Mouse (Mus musculus): Measurements from ENCODE around the gene Nae1. TPM values are rescaled to one million over a fixed set of nuclear protein-coding genes. Genes with fewer than 3 reads are reported as not detected.

The Nae1 gene
- polyA plus RNA-seq, 1 experiment from 2014 or later = 113 TPM

DNA sequence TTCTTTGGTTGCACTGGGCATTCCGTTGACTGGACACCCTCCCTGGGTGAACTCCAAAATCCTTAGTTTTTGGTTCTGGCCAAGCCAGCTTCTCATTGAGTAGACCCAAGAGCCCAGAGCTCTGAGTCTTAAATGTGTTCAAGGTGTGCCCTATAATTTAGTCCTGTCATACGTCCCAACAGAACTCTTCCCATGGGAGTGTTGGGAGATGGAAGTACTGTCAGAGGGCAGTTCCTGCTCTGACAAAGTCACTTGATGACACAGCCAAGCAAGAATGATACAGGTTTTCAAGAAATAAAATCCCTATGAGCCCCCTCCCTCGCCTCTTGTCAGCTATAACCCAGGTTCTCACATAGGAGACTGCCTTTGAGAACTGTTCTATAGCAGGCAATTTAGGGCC lies 24.3 kb downstream of the Nae1 start:
- ATAC-seq = peak; percentile 34; the same call in 1 of the 2 replicates
- H3K27me3 ChIP-seq = no peaks in the 10 kb centered on the region
- peaks cover 20% of the 10 kb centered on the region for H3K36me3 ChIP-seq (ENCODE audit: poor library complexity, severe bottlenecking)
- WGBS = 83% methylated on average over 3 of the region's 3 CpGs
- no peak overlapping the region for H3K9ac ChIP-seq
- H3K27ac ChIP-seq = no peak overlapping the region
- H3K9me3 ChIP-seq (replicated peaks) = no peaks in the 10 kb centered on the region
- no peak overlapping the region for H3K4me3 ChIP-seq
- H3K4me2 ChIP-seq = peak overlapping the region; percentile 96
- H3K4me1 ChIP-seq = peaks cover 12% of the 10 kb centered on the region

GRCm38 (mm10) chr8:104509061-104510006 lies 25.1 kb downstream of the Nae1 start, which contains the start of gene Terb1:
Gene Terb1 (minus strand): TSS chr8:104509910.
- H3K36me3 ChIP-seq (ENCODE audit: poor library complexity, severe bottlenecking) = peaks cover 13% of the 10 kb centered on the region
- H3K27me3 ChIP-seq = no peaks in the 10 kb centered on the region
- no peak within 1 kb of the TSS for H3K27ac ChIP-seq
- 1% methylated on average over 64 of the region's 64 CpGs for WGBS
- peak; percentile 81 for ATAC-seq
- peak within 1 kb of the TSS; percentile 76 for H3K9ac ChIP-seq
- H3K9me3 ChIP-seq (replicated peaks) = no peaks in the 10 kb centered on the region
- peaks cover 12% of the 10 kb centered on the region for H3K4me1 ChIP-seq
- peak within 1 kb of the TSS; percentile 50 for H3K4me3 ChIP-seq
- peak within 1 kb of the TSS; percentile 96 for H3K4me2 ChIP-seq

DNA sequence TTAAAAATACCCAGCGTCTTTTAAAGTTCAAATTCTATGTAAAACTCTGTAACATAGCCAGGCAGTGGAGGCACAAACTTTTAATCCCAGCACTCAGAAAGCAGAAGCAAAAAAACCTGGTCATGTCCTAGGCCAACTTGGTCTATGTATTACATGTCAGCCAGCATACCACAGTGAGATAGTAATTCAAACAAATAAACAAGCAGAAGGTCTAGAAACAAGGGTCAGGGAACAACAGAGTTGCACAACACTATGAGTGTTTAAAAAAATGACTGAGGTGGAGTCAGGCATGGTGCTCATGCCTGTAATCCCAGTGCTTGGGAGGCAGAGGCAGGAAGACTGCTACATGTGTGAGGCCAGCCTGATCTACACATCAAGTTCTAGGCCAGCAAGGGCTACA lies 55.3 kb downstream of the Nae1 start:
- Histone ChIP-seq H3K9me3 (replicated peaks) (no peaks in the 10 kb centered on the region), H3K4me2 (no peak overlapping the region), H3K27ac (no peak overlapping the region), H3K4me3 (no peak overlapping the region), H3K36me3 (ENCODE audit: poor library complexity, severe bottlenecking) (no peaks in the 10 kb centered on the region), H3K9ac (no peak overlapping the region), H3K27me3 (no peaks in the 10 kb centered on the region), H3K4me1 (no peaks in the 10 kb centered on the region)
- 62% methylated on average over 1 of the region's 1 CpGs for WGBS
- no peak for ATAC-seq

GRCm38 (mm10) chr8:104472465-104472864 lies 62.0 kb downstream of the Nae1 start:
- no peak overlapping the region for H3K27ac ChIP-seq
- no peak overlapping the region for H3K4me3 ChIP-seq
- no peaks in the 10 kb centered on the region for H3K4me1 ChIP-seq
- no peak for ATAC-seq
- H3K9me3 ChIP-seq (replicated peaks) = no peaks in the 10 kb centered on the region
- H3K36me3 ChIP-seq (ENCODE audit: poor library complexity, severe bottlenecking) = no peaks in the 10 kb centered on the region
- no peaks in the 10 kb centered on the region for H3K27me3 ChIP-seq
- 83% methylated on average over 3 of the region's 3 CpGs for WGBS
- no peak overlapping the region for H3K9ac ChIP-seq
- H3K4me2 ChIP-seq = no peak overlapping the region

DNA sequence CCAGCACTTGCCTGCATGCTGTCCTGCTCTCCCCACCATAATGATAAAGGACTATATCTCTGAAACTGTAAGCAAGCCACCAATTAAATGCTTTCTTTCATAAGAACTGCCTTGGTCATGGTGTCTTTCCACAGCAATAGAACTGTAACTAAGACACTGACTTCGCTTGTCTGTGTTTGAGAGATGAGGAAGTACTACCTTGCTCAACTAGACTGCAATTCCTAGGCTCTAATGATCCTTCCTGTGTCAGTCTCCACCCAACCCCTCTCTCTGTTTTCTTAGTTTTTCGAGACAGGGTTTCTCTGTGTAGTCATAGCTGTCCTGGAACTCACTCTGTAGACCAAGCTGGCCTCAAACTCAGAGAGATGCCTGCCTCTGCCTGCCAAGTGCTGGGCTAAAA lies 67.0 kb downstream of the Nae1 start:
- no peak for ATAC-seq
- Histone ChIP-seq H3K27ac (no peak overlapping the region), H3K27me3 (no peaks in the 10 kb centered on the region), H3K36me3 (ENCODE audit: poor library complexity, severe bottlenecking) (no peaks in the 10 kb centered on the region), H3K4me1 (no peaks in the 10 kb centered on the region), H3K4me3 (no peak overlapping the region), H3K4me2 (no peak overlapping the region), H3K9me3 (replicated peaks) (no peaks in the 10 kb centered on the region), H3K9ac (no peak overlapping the region)
- WGBS = 75% methylated on average over 2 of the region's 2 CpGs

Other genes with a start within 250 kb of the Nae1 start
- not detected in 2 replicates for gene Cmtm2a, start 241.5 kb downstream of the Nae1 start, polyA plus RNA-seq (2015; fragmentation: Nextera tagmentation; extraction: Ambion mirVana)
- not detected in 2 replicates for gene Gm45711, start 224.6 kb downstream of the Nae1 start, polyA plus RNA-seq (2015; fragmentation: Nextera tagmentation; extraction: Ambion mirVana)
- gene Cmtm1, start 224.5 kb downstream of the Nae1 start, polyA plus RNA-seq (2015; fragmentation: Nextera tagmentation; extraction: Ambion mirVana) = not detected in 2 replicates
- not detected in 2 replicates for gene Gm11020, start 213.1 kb downstream of the Nae1 start, polyA plus RNA-seq (2015; fragmentation: Nextera tagmentation; extraction: Ambion mirVana)
- not detected in 2 replicates for gene Cmtm2b, start 212.4 kb downstream of the Nae1 start, polyA plus RNA-seq (2015; fragmentation: Nextera tagmentation; extraction: Ambion mirVana)
- gene Cmtm3, start 195.2 kb downstream of the Nae1 start, polyA plus RNA-seq (2015; fragmentation: Nextera tagmentation; extraction: Ambion mirVana) = 31.6 and 36.1 TPM in 2 replicates
- gene Cmtm4, start 138.8 kb downstream of the Nae1 start, polyA plus RNA-seq (2015; fragmentation: Nextera tagmentation; extraction: Ambion mirVana) = 2.6 TPM in 2 replicates
- gene Dync1li2, start 91.6 kb downstream of the Nae1 start, polyA plus RNA-seq (2015; fragmentation: Nextera tagmentation; extraction: Ambion mirVana) = 108 and 109 TPM in 2 replicates
- 0.08 and 0.14 TPM in 2 replicates for gene Terb1, start 24.7 kb downstream of the Nae1 start, polyA plus RNA-seq (2015; fragmentation: Nextera tagmentation; extraction: Ambion mirVana)
- 1.6 and 1.7 TPM in 2 replicates for gene Car7, start 52 bp upstream of the Nae1 start, polyA plus RNA-seq (2015; fragmentation: Nextera tagmentation; extraction: Ambion mirVana)
- 15.2 and 17.2 TPM in 2 replicates for gene Pdp2, start 56.8 kb upstream of the Nae1 start, polyA plus RNA-seq (2015; fragmentation: Nextera tagmentation; extraction: Ambion mirVana)
- not detected in 2 replicates for gene Cdh16, start 89.8 kb upstream of the Nae1 start, polyA plus RNA-seq (2015; fragmentation: Nextera tagmentation; extraction: Ambion mirVana)
- 1.3 and 2.4 TPM in 2 replicates for gene Rrad, start 96.7 kb upstream of the Nae1 start, polyA plus RNA-seq (2015; fragmentation: Nextera tagmentation; extraction: Ambion mirVana)
- gene Ciao2b, start 107.3 kb upstream of the Nae1 start, polyA plus RNA-seq (2015; fragmentation: Nextera tagmentation; extraction: Ambion mirVana) = 140 and 149 TPM in 2 replicates
- not detected in 2 replicates for gene Ces2a, start 199.4 kb upstream of the Nae1 start, polyA plus RNA-seq (2015; fragmentation: Nextera tagmentation; extraction: Ambion mirVana)